Mouse (Mus musculus): ENCODE results near the gene Fstl3. TPM values are rescaled to one million over a fixed set of nuclear protein-coding genes. Genes with fewer than 3 reads are reported as not detected.

The Fstl3 gene
- polyA plus RNA-seq, 1 experiment from 2014 or later, result 21.7 TPM

- Histone ChIP-seq H3K36me3 (ENCODE audit: control insufficient read depth, insufficient read depth, low read length) (no peaks in the 10 kb centered on the region), H3K9me3 (ENCODE audit: control insufficient read depth, low read length) (no peaks in the 10 kb centered on the region), H3K4me1 (replicated peaks; ENCODE audit: control insufficient read depth, insufficient read depth, low read length) (peaks cover 12% of the 10 kb centered on the region), H3K4me3 (ENCODE audit: low read length) (no peak within 1 kb of the TSS), H3K27ac (ENCODE audit: low read length) (no peak within 1 kb of the TSS), H3K27me3 (ENCODE audit: control insufficient read depth, insufficient read depth, low read depth, low read length) (no peaks in the 10 kb centered on the region), H3K9ac (ENCODE audit: low read length) (no peak within 1 kb of the TSS), H3K4me2 (ENCODE audit: low read depth, low read length) (no peak within 1 kb of the TSS)
- WGBS, result 74% methylated on average over 4 of the region's 4 CpGs
- ATAC-seq (ENCODE audit: low read depth), result no peak
These were observed 13.8 kb downstream of the Fstl3 start, which contains the start of gene Prss57 for GRCm38 (mm10) chr10:79790861-79791260. TSS of gene Prss57 (minus strand) at chr10:79790961.

DNA sequence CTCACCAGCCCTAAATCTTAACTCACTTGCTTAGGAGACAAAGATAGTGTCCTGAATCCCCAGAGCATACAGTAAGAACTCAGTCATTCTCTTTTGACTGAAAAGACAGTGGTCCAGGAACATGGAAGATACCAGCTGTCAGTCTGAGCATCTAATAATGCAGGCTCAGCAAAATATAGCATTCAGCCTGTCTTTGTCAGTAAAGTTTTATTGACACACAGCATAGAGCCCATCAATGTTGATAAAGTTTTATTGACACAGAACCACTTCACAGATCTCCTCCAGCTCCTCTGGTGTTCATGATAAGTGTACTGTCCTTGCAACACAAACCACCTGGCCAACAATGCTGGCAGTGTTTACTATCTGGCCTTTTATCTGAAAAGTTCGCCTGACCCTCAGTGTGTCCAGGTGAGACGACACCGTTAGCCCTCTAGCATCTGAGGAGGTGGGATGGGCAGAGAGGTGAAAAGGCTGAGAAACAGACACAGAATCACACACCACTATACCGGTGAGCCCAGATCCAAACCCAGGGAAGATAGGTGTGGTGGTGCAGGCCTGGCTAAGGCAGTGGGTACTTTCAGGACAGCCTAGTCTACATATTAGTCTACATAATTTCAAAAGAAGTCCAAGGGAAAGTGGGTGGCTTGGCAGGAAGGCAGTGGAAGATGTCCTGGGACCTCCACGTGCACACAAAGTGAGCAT, 15.4 kb downstream of the Fstl3 start:
- H3K4me2 ChIP-seq (ENCODE audit: low read depth, low read length), result no peak overlapping the region
- 62% methylated on average over 5 of the region's 5 CpGs for WGBS

DNA sequence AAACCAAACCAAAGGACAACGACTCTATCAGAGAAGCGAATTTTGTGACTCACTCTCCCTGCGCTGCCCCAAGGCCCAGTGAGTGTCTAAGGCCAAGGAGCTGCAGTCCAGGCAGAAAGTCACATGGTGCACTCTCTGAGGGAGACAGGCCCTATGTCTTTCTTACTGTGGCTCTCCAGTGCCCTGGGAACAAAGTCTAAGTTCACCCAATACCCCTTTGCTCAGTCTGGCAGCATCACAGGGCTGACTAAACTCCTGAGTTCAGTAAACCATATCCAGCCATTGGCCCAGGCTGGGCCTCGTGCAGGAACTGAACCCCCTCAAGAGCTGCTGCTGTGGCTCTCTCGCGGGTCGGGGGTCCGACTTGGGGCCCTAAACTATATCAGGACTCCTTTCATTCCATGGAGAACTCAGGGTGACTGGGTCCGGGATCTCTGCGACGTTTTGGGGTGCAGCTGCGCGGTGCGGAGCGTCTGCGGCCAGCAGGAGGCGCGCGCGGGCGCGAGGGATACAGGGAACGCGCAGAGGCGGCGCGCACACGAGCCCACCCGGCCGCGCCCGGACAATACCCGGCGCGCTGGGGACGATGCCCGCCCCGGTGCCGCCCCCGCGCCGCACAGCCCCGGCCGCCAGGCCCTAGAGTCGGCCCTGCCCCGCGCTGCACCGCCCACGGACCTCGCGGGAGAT, 16.1 kb downstream of the Fstl3 start, which contains the start of gene Palm:
Gene Palm, plus strand, starts transcription at position 522 of the 687 bp plus-strand sequence.
- WGBS, result 6% methylated on average over 40 of the region's 51 CpGs
- Histone ChIP-seq H3K4me2 (ENCODE audit: low read depth, low read length) (peak within 1 kb of the TSS; percentile 96), H3K27ac (ENCODE audit: low read length) (peak within 1 kb of the TSS; percentile 71), H3K36me3 (ENCODE audit: control insufficient read depth, insufficient read depth, low read length) (no peaks in the 10 kb centered on the region), H3K4me3 (ENCODE audit: low read length) (peak within 1 kb of the TSS; percentile 94), H3K27me3 (ENCODE audit: control insufficient read depth, insufficient read depth, low read depth, low read length) (no peaks in the 10 kb centered on the region), H3K9me3 (ENCODE audit: control insufficient read depth, low read length) (no peaks in the 10 kb centered on the region), H3K4me1 (replicated peaks; ENCODE audit: control insufficient read depth, insufficient read depth, low read length) (peaks cover 12% of the 10 kb centered on the region), H3K9ac (ENCODE audit: low read length) (peak within 1 kb of the TSS; percentile 97)
- ATAC-seq (ENCODE audit: low read depth), result peak; percentile 80

More for the DNA sequence above, 15.4 kb downstream of the Fstl3 start:
- H3K27ac ChIP-seq (ENCODE audit: low read length), result no peak overlapping the region
- no peak for ATAC-seq (ENCODE audit: low read depth)
- H3K9ac ChIP-seq (ENCODE audit: low read length), result no peak overlapping the region
- no peaks in the 10 kb centered on the region for H3K9me3 ChIP-seq (ENCODE audit: control insufficient read depth, low read length)
- H3K36me3 ChIP-seq (ENCODE audit: control insufficient read depth, insufficient read depth, low read length), result no peaks in the 10 kb centered on the region
- H3K27me3 ChIP-seq (ENCODE audit: control insufficient read depth, insufficient read depth, low read depth, low read length), result no peaks in the 10 kb centered on the region
- H3K4me3 ChIP-seq (ENCODE audit: low read length), result no peak overlapping the region
- H3K4me1 ChIP-seq (replicated peaks; ENCODE audit: control insufficient read depth, insufficient read depth, low read length), result peaks cover 12% of the 10 kb centered on the region

GRCm38 (mm10) chr10:79793738-79794490, 16.8 kb downstream of the Fstl3 start:
- peak overlapping the region; percentile 94 for H3K4me3 ChIP-seq (ENCODE audit: low read length)
- H3K4me1 ChIP-seq (replicated peaks; ENCODE audit: control insufficient read depth, insufficient read depth, low read length), result peaks cover 12% of the 10 kb centered on the region
- peak; percentile 58 for ATAC-seq (ENCODE audit: low read depth)
- peak overlapping the region; percentile 96 for H3K4me2 ChIP-seq (ENCODE audit: low read depth, low read length)
- no peaks in the 10 kb centered on the region for H3K36me3 ChIP-seq (ENCODE audit: control insufficient read depth, insufficient read depth, low read length)
- H3K9me3 ChIP-seq (ENCODE audit: control insufficient read depth, low read length), result no peaks in the 10 kb centered on the region
- H3K9ac ChIP-seq (ENCODE audit: low read length), result peak overlapping the region; percentile 97
- H3K27me3 ChIP-seq (ENCODE audit: control insufficient read depth, insufficient read depth, low read depth, low read length), result no peaks in the 10 kb centered on the region
- peak overlapping the region; percentile 71 for H3K27ac ChIP-seq (ENCODE audit: low read length)
- 2% methylated on average over 32 of the region's 38 CpGs for WGBS

DNA sequence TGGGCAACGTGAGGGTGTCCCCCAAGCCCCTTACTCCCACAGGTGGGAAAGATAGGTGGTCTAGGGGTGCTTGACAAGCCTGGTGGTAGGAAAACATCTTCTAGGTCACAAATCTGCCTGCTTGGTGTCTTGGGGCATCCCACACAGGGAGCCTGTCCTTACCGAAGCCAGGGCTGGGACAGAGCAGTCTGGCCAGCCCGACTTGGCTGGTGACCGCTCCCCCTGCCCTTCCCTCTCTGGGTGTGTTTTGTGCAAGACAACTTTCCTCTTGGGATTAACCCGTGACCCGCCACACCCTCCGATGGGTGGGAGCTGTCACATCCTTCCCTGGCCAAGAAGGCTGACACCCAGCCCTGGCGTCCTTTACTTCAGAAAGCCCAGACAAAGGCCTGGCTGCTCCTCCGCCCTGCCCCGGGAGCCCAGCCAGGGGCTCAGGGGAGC, 17.4 kb downstream of the Fstl3 start:
- WGBS, result 12% methylated on average over 10 of the region's 10 CpGs
- ATAC-seq (ENCODE audit: low read depth), result peak; percentile 52
- peak overlapping the region; percentile 96 for H3K4me2 ChIP-seq (ENCODE audit: low read depth, low read length)

GRCm38 (mm10) chr10:79795905-79796304, 18.8 kb downstream of the Fstl3 start:
- Histone ChIP-seq H3K27me3 (ENCODE audit: control insufficient read depth, insufficient read depth, low read depth, low read length) (no peaks in the 10 kb centered on the region), H3K9ac (ENCODE audit: low read length) (no peak overlapping the region), H3K4me2 (ENCODE audit: low read depth, low read length) (no peak overlapping the region), H3K9me3 (ENCODE audit: control insufficient read depth, low read length) (no peaks in the 10 kb centered on the region), H3K36me3 (ENCODE audit: control insufficient read depth, insufficient read depth, low read length) (no peaks in the 10 kb centered on the region), H3K4me1 (replicated peaks; ENCODE audit: control insufficient read depth, insufficient read depth, low read length) (peaks cover 12% of the 10 kb centered on the region), H3K27ac (ENCODE audit: low read length) (no peak overlapping the region), H3K4me3 (ENCODE audit: low read length) (no peak overlapping the region)
- 94% methylated on average over 3 of the region's 3 CpGs for WGBS
- no peak for ATAC-seq (ENCODE audit: low read depth)

More for the DNA sequence above, 17.4 kb downstream of the Fstl3 start:
- Histone ChIP-seq H3K27me3 (ENCODE audit: control insufficient read depth, insufficient read depth, low read depth, low read length) (no peaks in the 10 kb centered on the region), H3K9me3 (ENCODE audit: control insufficient read depth, low read length) (no peaks in the 10 kb centered on the region), H3K4me3 (ENCODE audit: low read length) (peak overlapping the region; percentile 94), H3K36me3 (ENCODE audit: control insufficient read depth, insufficient read depth, low read length) (no peaks in the 10 kb centered on the region), H3K27ac (ENCODE audit: low read length) (peak overlapping the region; percentile 71), H3K9ac (ENCODE audit: low read length) (peak overlapping the region; percentile 97), H3K4me1 (replicated peaks; ENCODE audit: control insufficient read depth, insufficient read depth, low read length) (peaks cover 12% of the 10 kb centered on the region)

- Histone ChIP-seq H3K9ac (ENCODE audit: low read length) (no peak overlapping the region), H3K27me3 (ENCODE audit: control insufficient read depth, insufficient read depth, low read depth, low read length) (no peaks in the 10 kb centered on the region), H3K4me1 (replicated peaks; ENCODE audit: control insufficient read depth, insufficient read depth, low read length) (peaks cover 17% of the 10 kb centered on the region), H3K36me3 (ENCODE audit: control insufficient read depth, insufficient read depth, low read length) (no peaks in the 10 kb centered on the region), H3K4me3 (ENCODE audit: low read length) (no peak overlapping the region), H3K9me3 (ENCODE audit: control insufficient read depth, low read length) (no peaks in the 10 kb centered on the region), H3K4me2 (ENCODE audit: low read depth, low read length) (no peak overlapping the region), H3K27ac (ENCODE audit: low read length) (no peak overlapping the region)
- 48% methylated on average over 15 of the region's 15 CpGs for WGBS
- ATAC-seq (ENCODE audit: low read depth), result no peak
These were observed 20.3 kb downstream of the Fstl3 start for GRCm38 (mm10) chr10:79797326-79797725.

DNA sequence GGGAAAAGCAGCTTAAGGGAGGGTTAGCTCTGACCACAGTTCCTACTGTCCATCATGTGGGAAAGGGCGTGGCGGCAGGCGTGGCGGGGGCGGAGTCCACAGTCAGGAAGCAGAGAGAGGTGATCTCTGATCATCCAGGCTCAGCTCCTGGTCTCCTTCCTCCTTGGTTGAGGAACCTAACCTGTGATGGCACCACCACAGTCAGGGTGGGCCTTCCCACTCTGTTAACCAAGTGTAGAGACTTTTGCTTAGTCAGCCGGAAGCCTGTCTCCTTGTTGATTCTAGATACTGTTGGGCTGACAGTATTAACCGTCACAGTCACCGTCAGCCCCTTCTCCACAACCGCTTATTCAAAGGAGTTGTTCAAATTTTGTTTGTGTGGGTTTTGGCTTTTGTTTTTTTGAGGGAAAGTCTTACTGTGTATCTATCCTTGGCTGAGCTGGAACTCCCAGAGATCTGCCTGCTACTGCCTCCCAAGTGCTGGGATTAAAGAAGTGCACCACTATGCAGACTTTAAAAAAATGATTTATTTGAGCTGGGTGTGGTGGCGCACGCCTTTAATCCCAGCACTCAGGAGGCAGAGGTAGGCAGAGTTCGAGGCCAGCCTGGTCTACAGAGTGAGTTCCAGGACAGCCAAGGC, 21.3 kb downstream of the Fstl3 start:
- H3K27ac ChIP-seq (ENCODE audit: low read length), result no peak overlapping the region
- WGBS, result 89% methylated on average over 12 of the region's 12 CpGs
- H3K27me3 ChIP-seq (ENCODE audit: control insufficient read depth, insufficient read depth, low read depth, low read length), result no peaks in the 10 kb centered on the region
- H3K9ac ChIP-seq (ENCODE audit: low read length), result no peak overlapping the region
- H3K9me3 ChIP-seq (ENCODE audit: control insufficient read depth, low read length), result no peaks in the 10 kb centered on the region
- H3K4me2 ChIP-seq (ENCODE audit: low read depth, low read length), result no peak overlapping the region
- no peak for ATAC-seq (ENCODE audit: low read depth)
- no peak overlapping the region for H3K4me3 ChIP-seq (ENCODE audit: low read length)
- H3K36me3 ChIP-seq (ENCODE audit: control insufficient read depth, insufficient read depth, low read length), result no peaks in the 10 kb centered on the region
- peaks cover 23% of the 10 kb centered on the region for H3K4me1 ChIP-seq (replicated peaks; ENCODE audit: control insufficient read depth, insufficient read depth, low read length)
